Mouse (Mus musculus) bone marrow, adult 2 months (tissue): ENCODE results near the gene Cnnm2.

Experiments used
- CTCF ChIP-seq: fragments of 200-500 bp; IDR thresholded peaks from 2 replicates; pipeline ENCODE4 v1.5.1; 2011; ENCODE audit warnings: low read length, control low read depth; ENCODE audit not compliant: control insufficient read depth, insufficient read depth
- POLR2A ChIP-seq: fragments of 200-500 bp; IDR thresholded peaks from 2 replicates; pipeline ENCODE4 v1.6.1; 2011; ENCODE audit warnings: low read depth, mild to moderate bottlenecking, control low read depth, low read length, borderline replicate concordance; ENCODE audit not compliant: control insufficient read depth

GRCm38 (mm10) chr19:46898222-46898621 lies 136.8 kb downstream of the Cnnm2 start:
- no peak for TF ChIP-seq POLR2A
- no peak for TF ChIP-seq CTCF
